Comparison of ENCODE assay signal across 10 mouse cellular contexts in genomic region chr4:142173981-142174485, GRCm38 (mm10).
A peak's percentile ranks its signal among the peaks of the same experiment; 100 is the strongest.
DNase-seq lines count a peak whose midpoint lies in the region; ATAC-seq and TF ChIP-seq lines count a peak whose summit lies in the region.
"Had no signal": no experiment of that assay in that cellular context is flagged by ENCODE, and none has a peak within 500 bp of the region (broad histone marks: within the 10 kb centered on the region; RNA-seq: fewer than 3 reads in every experiment).

No protein-coding gene starts in this region.

- H3K4me2 ChIP-seq in hindbrain, embryonic 12.5 days (replicated peaks) = no peak overlapping the region
- no peak overlapping the region for H3K4me2 ChIP-seq in hindbrain, postnatal 0 days (ENCODE audit: low read depth, low read length)
- no peak overlapping the region for H3K4me2 ChIP-seq in midbrain, embryonic 11.5 days
- H3K4me2 ChIP-seq in midbrain, embryonic 14.5 days (ENCODE audit: low read length) = no peak overlapping the region
- no peak overlapping the region for H3K4me2 ChIP-seq in limb, embryonic 11.5 days (ENCODE audit: low read depth, severe bottlenecking)
- H3K4me2 ChIP-seq: neural tube, embryonic 13.5 days had no signal

- H3K9me3 ChIP-seq in hindbrain, embryonic 12.5 days (replicated peaks) = 0 out of 2 replicates have a peak, but pooled peaks cover 5% of the 10 kb centered on the region
- H3K9me3 ChIP-seq in hindbrain, postnatal 0 days (ENCODE audit: low read length) = no peaks in the 10 kb centered on the region
- no peaks in the 10 kb centered on the region; the same call in 1 of the 2 replicates for H3K9me3 ChIP-seq in midbrain, embryonic 11.5 days (ENCODE audit: control insufficient read depth, low read length)
- no peaks in the 10 kb centered on the region for H3K9me3 ChIP-seq in midbrain, embryonic 14.5 days (ENCODE audit: control insufficient read depth, low read length)
- no peaks in the 10 kb centered on the region for H3K9me3 ChIP-seq in limb, embryonic 11.5 days (ENCODE audit: control insufficient read depth, low read length)
- H3K9me3 ChIP-seq: neural tube, embryonic 13.5 days had no signal

- H3K4me3 ChIP-seq in hindbrain, embryonic 12.5 days = no peak overlapping the region
- no peak overlapping the region for H3K4me3 ChIP-seq in hindbrain, postnatal 0 days (ENCODE audit: low read length)
- no peak overlapping the region for H3K4me3 ChIP-seq in midbrain, embryonic 11.5 days (ENCODE audit: low read depth, low read length)
- no peak overlapping the region for H3K4me3 ChIP-seq in midbrain, embryonic 14.5 days (replicated peaks; ENCODE audit: low read depth, low read length)
- no peak overlapping the region for H3K4me3 ChIP-seq in limb, embryonic 11.5 days (ENCODE audit: low read depth, low read length)
- H3K4me3 ChIP-seq: neural tube, embryonic 13.5 days had no signal

- WGBS in hindbrain, embryonic 12.5 days = 44% methylated on average over 6 of the region's 6 CpGs
- 36% methylated on average over 6 of the region's 6 CpGs for WGBS in hindbrain, postnatal 0 days
- 45% methylated on average over 6 of the region's 6 CpGs for WGBS in midbrain, embryonic 11.5 days
- 33% methylated on average over 6 of the region's 6 CpGs for WGBS in midbrain, embryonic 14.5 days
- WGBS in limb, embryonic 11.5 days = 49% methylated on average over 6 of the region's 6 CpGs

- peaks cover 25% of the 10 kb centered on the region for H3K4me1 ChIP-seq in hindbrain, embryonic 12.5 days
- H3K4me1 ChIP-seq in hindbrain, postnatal 0 days (ENCODE audit: insufficient read depth, low read length) = 0 out of 2 replicates have a peak, but pooled peaks cover 3% of the 10 kb centered on the region
- H3K4me1 ChIP-seq in midbrain, embryonic 11.5 days (ENCODE audit: control insufficient read depth, insufficient read depth, low read length) = peaks cover 8% of the 10 kb centered on the region
- no peaks in the 10 kb centered on the region for H3K4me1 ChIP-seq in midbrain, embryonic 14.5 days (ENCODE audit: control insufficient read depth, insufficient read depth, low read length)
- H3K4me1 ChIP-seq in limb, embryonic 11.5 days (ENCODE audit: control insufficient read depth, insufficient read depth, low read length) = peaks cover 15% of the 10 kb centered on the region

- no peak overlapping the region for H3K9ac ChIP-seq in hindbrain, embryonic 12.5 days
- H3K9ac ChIP-seq in hindbrain, postnatal 0 days (replicated peaks; ENCODE audit: low read length) = no peak overlapping the region
- H3K9ac ChIP-seq in midbrain, embryonic 11.5 days (ENCODE audit: low read length) = no peak overlapping the region
- no peak overlapping the region for H3K9ac ChIP-seq in midbrain, embryonic 14.5 days (replicated peaks; ENCODE audit: low read length)
- H3K9ac ChIP-seq in limb, embryonic 11.5 days (ENCODE audit: low read length) = no peak overlapping the region
- H3K9ac ChIP-seq: neural tube, embryonic 13.5 days had no signal

- H3K27ac ChIP-seq in hindbrain, embryonic 12.5 days = peak overlapping the region; percentile 12; the same call in 1 of the 2 replicates
- H3K27ac ChIP-seq in hindbrain, postnatal 0 days = no peak overlapping the region
- H3K27ac ChIP-seq in midbrain, embryonic 11.5 days (ENCODE audit: low read depth, low read length) = no peak overlapping the region
- no peak overlapping the region for H3K27ac ChIP-seq in midbrain, embryonic 14.5 days (replicated peaks; ENCODE audit: low read depth, low read length)
- no peak overlapping the region for H3K27ac ChIP-seq in limb, embryonic 11.5 days (replicated peaks; ENCODE audit: low read depth, low read length)
- H3K27ac ChIP-seq: neural tube, embryonic 13.5 days had no signal

- no peaks in the 10 kb centered on the region for H3K27me3 ChIP-seq in hindbrain, embryonic 12.5 days
- no peaks in the 10 kb centered on the region for H3K27me3 ChIP-seq in hindbrain, postnatal 0 days (ENCODE audit: insufficient read depth, low read length)
- H3K27me3 ChIP-seq in midbrain, embryonic 11.5 days (ENCODE audit: control insufficient read depth, insufficient read depth, low read length) = no peaks in the 10 kb centered on the region
- H3K27me3 ChIP-seq in midbrain, embryonic 14.5 days (ENCODE audit: control insufficient read depth, insufficient read depth, low read length) = no peaks in the 10 kb centered on the region
- no peaks in the 10 kb centered on the region for H3K27me3 ChIP-seq in limb, embryonic 11.5 days (ENCODE audit: control insufficient read depth, insufficient read depth, low read length)
- H3K27me3 ChIP-seq: neural tube, embryonic 13.5 days had no signal

- DNase-seq in hindbrain, postnatal 0 days (ENCODE audit: low spot score) = no peak
- no peak for DNase-seq in midbrain, embryonic 11.5 days (ENCODE audit: low spot score, missing footprints)
- no peak for DNase-seq in midbrain, embryonic 14.5 days
- peak; percentile 21 for DNase-seq in limb, embryonic 11.5 days (ENCODE audit: low spot score)
- peak; percentile 45 for DNase-seq in yolk sac, embryonic 10.5 days (ENCODE audit: low spot score)
- DNase-seq: cerebellum, postnatal 25 days; right cerebral cortex, postnatal 14 days had no signal

- TF ChIP-seq CTCF in hindbrain, postnatal 0 days (IDR thresholded peaks at IDR 0.05; ENCODE audit: low read depth) = no peak

- no peaks in the 10 kb centered on the region for H3K36me3 ChIP-seq in hindbrain, embryonic 12.5 days
- no peaks in the 10 kb centered on the region for H3K36me3 ChIP-seq in hindbrain, postnatal 0 days (ENCODE audit: insufficient read depth, low read length)
- H3K36me3 ChIP-seq in midbrain, embryonic 11.5 days (ENCODE audit: control insufficient read depth, insufficient read depth, low read length) = no peaks in the 10 kb centered on the region
- no peaks in the 10 kb centered on the region for H3K36me3 ChIP-seq in midbrain, embryonic 14.5 days (ENCODE audit: control insufficient read depth, insufficient read depth, low read length)
- H3K36me3 ChIP-seq in limb, embryonic 11.5 days (ENCODE audit: control insufficient read depth, insufficient read depth, low read length) = no peaks in the 10 kb centered on the region
- H3K36me3 ChIP-seq: neural tube, embryonic 13.5 days had no signal

- ATAC-seq in hindbrain, embryonic 12.5 days (ENCODE audit: low FRiP score) = no peak
- no peak for ATAC-seq in hindbrain, postnatal 0 days
- ATAC-seq in midbrain, embryonic 11.5 days (ENCODE audit: low FRiP score) = peak; percentile 13; the same call in 1 of the 2 replicates
- ATAC-seq in midbrain, embryonic 14.5 days (ENCODE audit: low FRiP score, low TSS enrichment) = no peak
- ATAC-seq in limb, embryonic 11.5 days (ENCODE audit: insufficient number of reproducible peaks, low FRiP score, low TSS enrichment, low read depth) = no peak
- no peak for ATAC-seq in inflammation-experienced regulatory T-cells, adult 6 months

Comparison
In these comparisons a context has a peak if more than half of its experiments do, and no peak if none do; other contexts are left out.
1. DNase-seq: peak in limb, embryonic 11.5 days (single experiment) and yolk sac, embryonic 10.5 days (single experiment); none in hindbrain, postnatal 0 days (single experiment), midbrain, embryonic 11.5 days (single experiment) and midbrain, embryonic 14.5 days (single experiment).